Mouse (Mus musculus): Measurements from ENCODE around the gene Abcf3.

Abcf3 gene

DNA sequence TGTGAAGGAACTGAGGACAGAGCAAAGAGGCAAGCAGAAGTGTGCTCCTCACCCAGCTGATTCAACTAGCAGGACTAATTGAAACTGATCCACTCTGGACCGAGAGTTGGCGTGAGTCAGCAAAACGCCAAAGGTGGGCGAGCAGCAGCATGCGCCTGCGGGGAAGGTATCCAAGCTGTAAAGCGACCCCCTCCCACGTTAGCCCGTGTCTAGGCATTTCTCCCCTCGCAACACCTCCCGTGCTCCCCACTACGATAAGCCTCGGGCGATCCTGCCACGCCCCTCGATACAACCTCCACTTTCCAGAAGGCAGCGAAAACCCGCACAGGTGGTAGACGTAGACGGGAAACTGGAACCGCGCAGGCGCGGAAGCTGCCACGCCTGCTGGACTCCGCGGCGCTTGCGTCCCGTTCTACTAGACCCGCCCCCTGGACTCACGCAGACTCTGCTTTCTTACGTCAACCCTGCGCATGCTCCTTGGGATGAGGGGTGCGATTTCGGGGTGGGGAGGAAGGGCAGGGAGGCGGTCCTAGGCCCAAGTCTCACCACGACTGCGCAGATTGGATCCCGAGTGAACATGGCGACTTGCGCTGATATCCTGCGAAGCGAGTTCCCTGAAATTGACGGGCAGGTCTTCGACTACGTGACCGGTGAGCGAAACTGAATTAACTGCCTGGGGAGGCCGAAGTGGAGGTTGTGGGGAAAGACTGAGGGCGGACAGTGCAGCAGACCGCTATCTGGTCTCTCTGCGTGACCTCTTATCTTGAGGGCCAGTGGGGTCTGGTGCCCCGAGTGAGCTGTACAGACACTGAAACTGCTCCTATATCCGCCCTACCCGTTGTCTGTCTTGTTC is at the start of gene Abcf3:
Gene Abcf3 (plus strand): TSS at position 482 of the 853 bp plus-strand sequence.
- peak; percentile 96 for DNase-seq

DNA sequence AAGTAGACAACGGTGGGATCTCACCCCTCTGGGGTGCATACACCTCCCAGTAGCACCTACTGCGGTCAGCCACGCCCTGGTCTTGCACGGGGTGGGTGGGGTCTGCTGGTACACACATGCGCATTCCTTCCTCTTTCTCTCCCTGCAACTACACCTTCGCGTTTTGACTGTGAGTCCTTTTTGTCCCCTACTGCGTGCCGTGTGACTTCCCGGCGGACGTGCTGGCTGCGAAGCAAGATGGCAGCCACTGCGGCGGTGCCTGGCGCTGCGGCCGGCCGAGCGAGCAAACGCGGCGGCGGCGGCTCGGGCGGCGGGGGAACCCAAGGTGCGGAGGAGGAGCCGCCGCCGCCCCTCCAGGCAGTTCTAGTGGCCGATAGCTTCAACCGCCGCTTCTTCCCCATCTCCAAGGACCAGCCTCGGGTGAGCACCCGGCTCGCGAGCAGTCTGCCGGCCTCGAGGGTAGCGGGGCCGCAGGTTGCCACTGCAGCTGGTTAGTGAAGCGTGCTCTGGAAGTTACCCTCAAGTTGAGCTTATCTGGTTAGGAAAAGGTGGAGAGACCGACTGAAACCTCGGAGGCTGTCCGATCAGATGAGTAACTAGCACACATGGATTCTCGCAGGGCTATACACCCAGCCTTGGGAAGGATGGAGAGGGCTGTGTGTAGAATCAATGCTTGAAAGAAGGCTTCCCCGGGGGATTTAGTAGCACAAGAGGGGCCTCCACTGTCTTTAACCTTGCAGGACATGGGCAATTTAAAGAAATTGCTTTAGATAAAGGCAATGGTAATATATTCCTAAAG is 49.5 kb upstream of the Abcf3 start, which contains the start of gene Eif2b5:
Gene Eif2b5 (plus strand): TSS at position 141 of the 799 bp plus-strand sequence.
- peak; percentile 83 for DNase-seq

DNA sequence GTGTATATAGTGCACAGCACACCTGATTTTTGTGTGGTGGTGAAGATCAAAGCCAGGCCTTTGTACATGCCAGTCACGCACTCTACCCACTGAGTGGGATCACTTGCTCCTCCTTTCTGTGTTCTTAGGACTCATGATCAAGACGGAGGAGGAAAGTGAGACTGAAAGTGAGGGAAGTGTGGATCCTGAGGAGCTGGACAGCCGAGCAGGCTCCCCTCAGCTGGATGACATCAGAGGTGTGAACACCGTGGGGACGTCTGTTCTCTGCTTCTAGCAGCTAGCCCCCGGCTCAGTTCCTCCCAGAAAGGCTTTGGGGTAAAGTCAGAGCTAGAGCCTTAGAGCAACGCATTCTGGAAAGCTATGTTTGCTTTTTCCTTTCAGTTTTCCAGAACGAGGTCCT is 42.4 kb upstream of the Abcf3 start:
- no peak for DNase-seq

DNA sequence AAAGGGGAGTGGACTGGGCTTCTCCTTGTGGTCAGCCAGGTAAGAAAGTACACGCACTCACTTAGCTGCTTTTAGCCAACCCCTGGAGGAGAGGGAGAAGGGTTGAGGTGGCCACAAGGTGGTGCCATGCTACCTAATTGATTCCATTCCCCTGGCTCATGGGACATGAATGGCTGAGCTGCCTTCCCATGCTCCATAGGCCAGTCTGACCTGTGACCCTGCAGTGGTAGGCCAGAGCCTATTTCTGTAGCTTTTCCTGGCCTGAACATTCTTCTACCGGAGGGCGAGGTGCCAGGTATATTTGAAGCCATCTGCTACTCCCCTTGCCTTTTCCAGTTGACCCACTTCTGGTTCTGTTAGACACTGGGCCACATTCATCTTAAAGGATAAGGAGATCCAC is 39.0 kb upstream of the Abcf3 start:
- peak; percentile 40 for DNase-seq

GRCm38 (mm10) chr16:20511277-20511847 is 37.0 kb upstream of the Abcf3 start:
- no peak for DNase-seq

GRCm38 (mm10) chr16:20516032-20516431 is 32.3 kb upstream of the Abcf3 start:
- DNase-seq = no peak

DNA sequence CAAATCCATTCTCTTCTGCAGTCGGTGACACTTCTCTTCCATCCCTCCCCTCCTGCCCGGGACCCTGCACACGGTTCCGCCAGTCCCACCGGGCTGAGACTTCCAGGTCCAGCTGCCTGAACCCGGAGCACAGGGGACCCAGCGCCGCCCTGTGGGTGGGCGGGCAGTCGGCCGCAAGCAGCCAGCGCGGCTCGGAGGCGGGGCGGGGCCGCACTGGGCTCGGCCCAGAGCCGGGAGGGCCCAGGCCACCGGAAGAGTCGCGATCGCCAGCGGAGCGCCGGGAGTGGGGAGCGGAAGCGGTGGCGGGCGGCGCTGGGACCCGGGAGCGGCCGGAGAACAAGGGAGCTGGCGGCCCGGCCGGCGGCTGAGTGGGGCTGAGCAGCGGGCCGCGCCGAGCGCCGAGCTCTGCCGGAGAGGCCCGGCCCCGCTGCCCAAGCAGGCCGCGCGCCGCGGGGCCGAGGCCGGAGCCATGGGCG is 31.6 kb upstream of the Abcf3 start, which contains the start of gene Dvl3:
Gene Dvl3 (plus strand): TSS at position 257 of the 476 bp plus-strand sequence.
- DNase-seq = peak; percentile 84

DNA sequence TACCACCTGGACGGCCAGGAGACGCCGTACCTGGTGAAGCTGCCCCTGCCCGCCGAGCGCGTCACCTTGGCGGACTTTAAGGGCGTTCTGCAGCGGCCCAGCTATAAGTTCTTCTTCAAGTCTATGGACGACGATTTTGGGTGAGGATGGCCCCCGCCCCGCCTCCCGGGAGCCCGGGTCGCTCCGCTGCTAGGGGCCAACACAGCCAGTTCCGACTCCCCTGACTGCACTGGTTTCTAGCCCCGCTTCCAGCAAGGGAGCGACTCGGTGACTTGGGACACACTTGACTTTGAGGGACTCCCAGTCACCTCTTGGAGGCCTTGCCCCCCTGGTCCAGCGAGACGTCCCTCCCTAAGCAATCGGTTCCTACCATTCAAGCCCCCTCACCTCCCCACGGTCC is 31.2 kb upstream of the Abcf3 start:
- DNase-seq = no peak

DNA sequence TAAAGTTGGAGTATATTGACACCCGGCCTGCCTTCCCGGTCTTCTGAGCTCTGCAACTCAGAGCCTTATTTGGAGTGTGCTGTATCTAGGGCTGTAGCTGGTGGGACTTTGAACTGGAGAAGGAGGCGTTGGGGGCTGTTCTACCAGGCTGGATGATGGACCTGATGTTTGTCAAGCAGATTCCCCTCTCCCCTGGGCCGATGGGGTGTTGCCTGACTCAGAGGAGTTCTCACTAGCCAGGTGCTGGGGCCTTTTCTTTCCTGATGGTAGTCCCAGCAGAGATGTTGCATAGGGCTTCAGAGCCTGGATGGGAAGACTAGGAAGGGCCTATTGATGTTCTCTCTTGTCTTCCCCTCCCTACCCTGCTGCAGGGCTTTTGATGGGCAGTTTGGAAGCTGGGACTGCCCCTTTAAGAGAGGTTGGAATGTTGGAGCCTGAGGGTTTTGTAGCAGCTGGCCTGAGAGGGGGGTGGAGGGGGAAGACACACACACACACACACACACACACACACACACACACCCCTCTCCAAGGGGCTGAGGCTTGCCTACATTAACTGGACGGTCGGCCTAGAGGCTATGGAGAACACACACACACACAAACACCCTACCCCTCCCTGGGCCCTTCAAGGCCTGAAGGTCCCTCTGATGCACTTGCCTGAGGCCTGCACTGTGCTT is 30.5 kb upstream of the Abcf3 start:
- DNase-seq = no peak

- DNase-seq = no peak
Measured at GRCm38 (mm10) chr16:20523886-20524285, 24.5 kb upstream of the Abcf3 start.

- DNase-seq = no peak
Measured at GRCm38 (mm10) chr16:20528779-20529178, 19.6 kb upstream of the Abcf3 start.

GRCm38 (mm10) chr16:20529375-20529774 is 19.0 kb upstream of the Abcf3 start:
- no peak for DNase-seq

- no peak for DNase-seq
Measured at GRCm38 (mm10) chr16:20530941-20531340, 17.4 kb upstream of the Abcf3 start.

DNA sequence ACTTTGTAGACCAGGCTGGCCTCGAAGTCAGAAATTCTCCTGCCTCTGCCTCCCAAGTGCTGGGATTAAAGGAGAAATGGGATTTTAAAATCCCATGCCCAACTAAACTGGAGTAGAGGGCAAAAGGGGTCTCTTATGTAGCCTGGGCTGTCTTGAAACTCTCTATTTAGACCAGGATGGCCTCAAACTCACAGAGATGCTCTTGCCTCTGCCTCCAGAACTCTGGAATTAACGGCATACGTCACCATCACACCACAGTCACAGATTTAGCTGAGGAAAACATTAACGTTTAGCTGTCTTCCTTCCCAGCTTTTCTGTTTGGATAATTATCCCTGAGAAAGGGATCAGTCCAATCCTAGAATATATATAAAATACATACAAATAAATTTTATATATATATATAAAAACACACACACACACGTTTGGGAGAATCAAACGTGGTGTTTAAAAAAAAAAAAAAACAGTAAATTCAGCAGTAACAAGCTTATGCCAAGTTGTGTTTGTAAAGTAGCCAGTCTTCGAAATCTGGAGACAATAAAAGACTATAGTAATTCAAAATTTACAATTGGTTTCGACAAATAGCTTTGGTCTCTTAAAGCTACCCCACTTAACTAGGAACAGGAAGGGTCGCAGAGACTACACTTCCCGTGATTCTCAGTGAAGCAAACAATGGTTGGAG is 13.6 kb upstream of the Abcf3 start:
- no peak for DNase-seq

DNA sequence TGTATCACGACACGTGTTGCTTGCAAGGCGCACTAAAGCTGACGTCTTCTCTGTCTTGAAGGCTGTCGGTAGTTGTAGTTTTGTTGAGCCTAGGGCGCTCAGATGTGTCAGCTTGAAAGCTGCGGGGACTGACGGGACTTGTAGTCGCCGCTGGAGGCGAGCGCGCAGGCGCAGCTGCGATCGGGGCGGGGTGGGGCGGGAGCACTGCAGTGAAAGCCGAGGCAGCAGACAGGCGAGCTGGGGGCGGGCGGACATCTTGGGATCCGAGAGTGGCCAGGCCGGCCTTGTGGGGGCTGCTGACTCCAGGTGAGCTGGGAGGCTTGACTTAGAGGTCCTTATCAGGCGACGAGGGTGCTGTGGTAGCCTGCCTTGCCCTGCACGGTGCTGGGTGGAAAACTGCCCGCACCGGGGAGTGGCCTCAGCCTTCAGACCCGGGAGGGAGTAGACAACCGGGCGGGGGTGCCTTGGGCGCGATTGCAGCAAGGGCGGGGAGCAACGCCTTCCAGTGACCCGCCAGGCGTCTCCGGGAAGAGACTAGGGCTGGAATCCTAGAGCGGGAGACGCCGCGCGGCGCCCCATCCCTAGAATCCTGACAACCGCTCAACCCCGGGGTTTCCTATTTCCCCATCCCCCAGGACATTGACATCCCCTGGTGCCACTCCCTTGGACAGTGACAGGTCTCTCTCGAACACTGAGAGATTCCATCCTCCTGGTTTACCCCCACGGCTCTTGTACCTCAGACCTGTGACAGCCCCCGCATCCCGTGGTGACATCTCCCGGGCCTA is 12.9 kb upstream of the Abcf3 start, which contains the start of gene Ap2m1:
Gene Ap2m1 (plus strand): TSS at position 183 of the 785 bp plus-strand sequence.
- DNase-seq = peak; percentile 91

DNA sequence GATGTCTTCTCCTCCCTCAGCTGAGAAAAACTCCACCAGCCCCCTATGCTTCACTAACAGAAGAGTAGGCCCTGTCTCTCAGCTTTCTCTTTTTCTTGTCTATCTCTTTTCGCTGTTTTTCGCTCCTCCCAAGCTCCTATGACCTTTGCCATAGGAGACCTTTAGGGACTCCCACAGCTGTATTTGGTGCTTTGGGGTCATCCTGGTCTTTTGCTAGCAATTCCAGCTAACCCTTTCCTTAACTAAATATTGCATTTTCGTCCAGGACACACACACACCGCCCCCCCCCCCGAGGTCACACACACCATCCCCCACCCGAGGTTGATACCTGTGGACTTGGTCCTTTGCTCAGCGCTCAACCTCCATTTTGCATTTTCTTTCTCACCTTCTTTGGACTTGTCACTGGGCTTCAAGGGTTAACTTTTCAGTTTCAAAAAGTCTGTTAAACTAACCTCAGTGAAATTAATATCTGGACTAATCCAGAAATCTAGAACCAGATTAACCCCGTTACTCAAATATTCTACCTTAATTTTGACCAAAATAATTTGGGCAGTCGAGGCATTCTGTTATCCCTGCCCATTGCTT is 12.2 kb upstream of the Abcf3 start:
- no peak for DNase-seq

- peak; percentile 47 for DNase-seq
Measured at GRCm38 (mm10) chr16:20537071-20537471, 11.3 kb upstream of the Abcf3 start.

DNA sequence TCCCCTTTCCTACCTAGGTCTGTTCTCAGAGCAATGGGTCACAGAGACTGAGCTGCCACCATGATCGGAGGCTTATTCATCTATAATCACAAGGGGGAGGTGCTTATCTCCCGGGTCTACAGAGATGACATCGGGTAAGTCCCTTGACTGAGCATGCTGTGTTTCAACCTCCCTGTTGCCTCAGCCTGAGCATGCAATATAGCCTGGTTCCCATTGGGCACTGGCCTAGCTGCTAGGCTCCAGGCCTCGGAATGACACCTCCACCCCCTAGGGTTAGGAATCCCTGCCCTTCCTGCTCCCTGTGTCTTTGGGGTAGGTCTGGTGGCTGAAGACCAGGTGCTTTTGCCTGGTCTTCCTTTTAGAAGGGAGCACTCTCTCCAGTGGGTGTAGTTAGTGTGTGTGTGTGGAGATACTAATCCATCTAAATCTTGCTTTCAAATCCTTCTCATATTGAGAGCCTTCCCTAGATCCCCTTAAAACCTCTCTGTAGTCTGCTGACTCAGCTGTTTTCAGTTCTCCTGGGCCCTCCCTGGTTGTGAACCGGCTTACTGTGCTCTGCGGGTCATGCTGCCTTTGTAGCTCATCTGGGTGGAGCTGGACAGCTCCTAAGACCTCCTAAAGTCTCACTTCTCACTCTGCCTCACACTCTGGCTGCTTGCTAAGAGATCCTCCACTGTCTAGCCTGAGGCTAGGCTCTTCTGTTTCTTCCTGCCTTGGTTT is 10.6 kb upstream of the Abcf3 start:
- DNase-seq = no peak

GRCm38 (mm10) chr16:20539649-20540048 is 8.7 kb upstream of the Abcf3 start:
- no peak for DNase-seq

GRCm38 (mm10) chr16:20540438-20540837 is 7.9 kb upstream of the Abcf3 start:
- DNase-seq = no peak
